Mouse (Mus musculus) embryonic facial prominence, embryonic 14.5 days (tissue): ENCODE measurements around the gene Npw. TPM values are rescaled to one million over a fixed set of nuclear protein-coding genes. Genes with fewer than 3 reads are reported as not detected.
"Not testable (repeated sequence)": the region's sequence is repeated elsewhere in the genome, so short reads cannot be mapped to it uniquely, and the experiment has no call there.

Source experiments
- ATAC-seq: fragments of 200-750 bp; cut with Nextera tagmentation; 2 replicates; pipeline ENCODE4 v1.8.0; 2017; ENCODE audit warnings: low read depth, moderate number of reproducible peaks, moderate TSS enrichment
- DNase-seq: peaks from one replicate; pipeline ENCODE4 v3.0.0-alpha.2; 2015; ENCODE audit warnings: low spot score
- H3K27ac ChIP-seq: fragments of 300-500 bp; sonication (generic); replicated peaks from 2 replicates; pipeline ENCODE4 v1.5.1; 2014; ENCODE audit warnings: low read depth, mild to moderate bottlenecking, low read length, moderate library complexity
- H3K27me3 ChIP-seq: fragments of 300-500 bp; sonication (generic); replicated peaks from 2 replicates; pipeline ENCODE4 v1.6.1; 2014; ENCODE audit warnings: low read length; ENCODE audit not compliant: control insufficient read depth, insufficient read depth
- H3K36me3 ChIP-seq: fragments of 300-500 bp; sonication (generic); 2 replicates; pipeline ENCODE4 v1.6.1; 2014; ENCODE audit warnings: low read length, mixed read lengths; ENCODE audit not compliant: control insufficient read depth, insufficient read depth
- H3K4me1 ChIP-seq: fragments of 300-500 bp; sonication (generic); 2 replicates; pipeline ENCODE4 v1.6.1; 2014; ENCODE audit warnings: antibody characterized with exemption, low read length; ENCODE audit not compliant: control insufficient read depth, insufficient read depth
- H3K4me2 ChIP-seq: fragments of 300-500 bp; sonication (generic); 2 replicates; pipeline ENCODE4 v1.6.1; 2014; ENCODE audit warnings: low read depth, mild to moderate bottlenecking, low read length, moderate library complexity, mixed read lengths
- H3K4me3 ChIP-seq: fragments of 300-500 bp; sonication (generic); 2 replicates; pipeline ENCODE4 v1.5.1; 2014; ENCODE audit warnings: low read depth, mild to moderate bottlenecking, low read length
- H3K9ac ChIP-seq: fragments of 300-500 bp; sonication (generic); 2 replicates; pipeline ENCODE4 v1.6.1; 2014; ENCODE audit warnings: low read depth, mild to moderate bottlenecking, low read length, moderate library complexity, mixed read lengths
- H3K9me3 ChIP-seq: fragments of 300-500 bp; sonication (generic); 2 replicates; pipeline ENCODE4 v1.6.1; 2016; ENCODE audit warnings: low read length; ENCODE audit not compliant: control insufficient read depth
- WGBS: fragments of 180-500 bp; shearing (Covaris S2); extraction: QIAGEN DNeasy Blood & Tissue Kit; methylation state at CpG from one replicate; pipeline ENCODE4 v1.1.7; 2014; 5-methylcytosine and 5-hydroxymethylcytosine counted together
- polyA plus RNA-seq: library from polyadenylated mRNA; unstranded; fragments of >200 nt; fragmentation: Nextera tagmentation; extraction: Ambion mirVana; gene quantifications from 2 replicates; pipeline ENCODE4 v1.2.1, GENCODE M21; 2014

Npw gene
- polyA plus RNA-seq, 1 experiment from 2014 or later: 0.82 TPM

DNA sequence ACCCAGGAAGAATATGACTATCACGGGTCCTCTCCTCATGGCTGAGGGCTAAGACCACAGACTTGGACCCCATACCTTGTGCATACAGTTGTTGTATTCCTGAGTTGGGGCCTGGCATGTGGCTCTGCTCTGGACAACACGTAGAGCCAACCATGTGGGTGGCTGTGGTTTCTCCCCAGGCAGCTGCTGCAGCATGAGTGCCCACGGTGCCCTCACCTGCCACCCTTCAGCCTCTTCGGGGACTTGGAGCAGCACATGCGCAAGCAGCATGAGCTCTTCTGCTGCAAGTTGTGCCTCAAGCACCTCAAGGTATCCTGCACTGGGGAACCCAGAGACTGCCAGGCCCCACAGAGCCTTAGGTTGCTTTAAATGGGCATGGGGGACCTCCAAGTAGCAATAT is 18.6 kb upstream of the Npw start:
- ATAC-seq (no peak), DNase-seq (no peak)
- Histone ChIP-seq H3K4me1 (peaks cover 4% of the 10 kb centered on the region; the same call in 1 of the 2 replicates), H3K9ac (no peak overlapping the region), H3K27me3 (no peaks in the 10 kb centered on the region), H3K9me3 (no peaks in the 10 kb centered on the region), H3K27ac (no peak overlapping the region), H3K4me2 (no peak overlapping the region), H3K4me3 (no peak overlapping the region), H3K36me3 (peaks cover 55% of the 10 kb centered on the region)
- WGBS: 91% methylated on average over 5 of the region's 5 CpGs

- 62% methylated on average over 2 of the region's 2 CpGs for WGBS
- H3K9ac ChIP-seq: no peak overlapping the region
- peaks cover 48% of the 10 kb centered on the region for H3K36me3 ChIP-seq
Observed at GRCm38 (mm10) chr17:24676187-24676586, 17.9 kb upstream of the Npw start.

DNA sequence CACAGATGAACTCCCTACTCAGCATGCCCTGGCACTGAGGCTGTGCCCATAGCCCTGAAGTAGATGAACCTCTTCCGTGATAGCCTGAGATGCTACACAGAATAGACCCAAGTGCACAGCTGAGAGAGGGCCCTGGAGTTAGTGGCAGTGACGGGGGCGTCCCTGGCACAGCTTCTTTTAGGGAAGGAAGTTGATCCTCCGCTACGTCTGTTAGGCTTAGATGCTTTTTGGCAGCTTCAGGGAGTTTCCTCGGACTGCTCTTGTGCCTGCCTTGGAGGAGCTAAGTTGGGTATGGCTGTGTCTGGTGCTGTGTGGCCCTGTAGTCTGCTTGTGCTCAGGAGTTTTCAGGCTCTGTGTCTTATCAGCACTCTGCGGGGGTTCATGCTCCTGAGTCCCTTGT is 16.0 kb upstream of the Npw start:
- DNase-seq: no peak
- no peaks in the 10 kb centered on the region for H3K27me3 ChIP-seq
- H3K9me3 ChIP-seq: no peaks in the 10 kb centered on the region
- H3K9ac ChIP-seq: no peak overlapping the region
- no peak overlapping the region for H3K4me2 ChIP-seq
- ATAC-seq: no peak
- H3K27ac ChIP-seq: no peak overlapping the region
- H3K4me3 ChIP-seq: no peak overlapping the region
- peaks cover 29% of the 10 kb centered on the region for H3K36me3 ChIP-seq
- peaks cover 16% of the 10 kb centered on the region for H3K4me1 ChIP-seq
- 78% methylated on average over 7 of the region's 7 CpGs for WGBS

More at GRCm38 (mm10) chr17:24676187-24676586, 17.9 kb upstream of the Npw start:
- Histone ChIP-seq H3K27me3 (no peaks in the 10 kb centered on the region), H3K4me3 (no peak overlapping the region), H3K27ac (no peak overlapping the region), H3K4me2 (no peak overlapping the region), H3K4me1 (peaks cover 11% of the 10 kb centered on the region), H3K9me3 (no peaks in the 10 kb centered on the region)
- DNase-seq: peak; percentile 58
- peak; percentile 39; the same call in 1 of the 2 replicates for ATAC-seq

GRCm38 (mm10) chr17:24672141-24672540 is 13.9 kb upstream of the Npw start:
- H3K27ac ChIP-seq: no peak overlapping the region
- peak; percentile 39 for DNase-seq
- no peaks in the 10 kb centered on the region for H3K9me3 ChIP-seq
- no peaks in the 10 kb centered on the region for H3K27me3 ChIP-seq
- H3K4me1 ChIP-seq: peaks cover 21% of the 10 kb centered on the region
- peak overlapping the region; percentile 98; the same call in 1 of the 2 replicates for H3K9ac ChIP-seq
- no peak overlapping the region for H3K4me3 ChIP-seq
- ATAC-seq: no peak
- H3K36me3 ChIP-seq: peaks cover 8% of the 10 kb centered on the region
- H3K4me2 ChIP-seq: peak overlapping the region; percentile 24; the same call in 1 of the 2 replicates
- 26% methylated on average over 5 of the region's 5 CpGs for WGBS

DNA sequence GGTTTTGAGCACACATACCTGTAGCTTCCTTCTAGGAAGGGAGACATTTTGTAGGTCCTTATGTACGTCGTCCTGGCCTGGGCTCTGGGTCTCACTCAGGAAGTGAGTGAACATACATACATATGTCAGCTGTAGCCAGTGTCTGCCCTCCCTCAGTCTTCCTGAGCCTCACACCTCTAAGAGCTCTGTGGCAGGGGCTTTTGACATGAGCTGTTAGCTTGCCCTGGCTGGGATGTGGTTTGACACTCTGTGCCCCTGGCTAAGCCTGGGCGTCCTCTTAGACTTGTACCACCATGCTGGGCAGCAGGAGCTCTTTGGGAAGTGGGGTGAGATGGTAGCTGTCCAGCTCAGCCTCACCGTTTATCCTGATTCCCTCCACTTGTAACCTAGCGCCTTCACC is 13.1 kb upstream of the Npw start:
- no peak overlapping the region for H3K4me3 ChIP-seq
- ATAC-seq (no peak), DNase-seq (no peak)
- peak overlapping the region; percentile 84 for H3K4me2 ChIP-seq
- H3K36me3 ChIP-seq: no peaks in the 10 kb centered on the region
- peak overlapping the region; percentile 98 for H3K9ac ChIP-seq
- WGBS: 55% methylated on average over 5 of the region's 5 CpGs
- H3K27ac ChIP-seq: no peak overlapping the region
- no peaks in the 10 kb centered on the region for H3K27me3 ChIP-seq
- H3K4me1 ChIP-seq: peaks cover 21% of the 10 kb centered on the region
- H3K9me3 ChIP-seq: no peaks in the 10 kb centered on the region

DNA sequence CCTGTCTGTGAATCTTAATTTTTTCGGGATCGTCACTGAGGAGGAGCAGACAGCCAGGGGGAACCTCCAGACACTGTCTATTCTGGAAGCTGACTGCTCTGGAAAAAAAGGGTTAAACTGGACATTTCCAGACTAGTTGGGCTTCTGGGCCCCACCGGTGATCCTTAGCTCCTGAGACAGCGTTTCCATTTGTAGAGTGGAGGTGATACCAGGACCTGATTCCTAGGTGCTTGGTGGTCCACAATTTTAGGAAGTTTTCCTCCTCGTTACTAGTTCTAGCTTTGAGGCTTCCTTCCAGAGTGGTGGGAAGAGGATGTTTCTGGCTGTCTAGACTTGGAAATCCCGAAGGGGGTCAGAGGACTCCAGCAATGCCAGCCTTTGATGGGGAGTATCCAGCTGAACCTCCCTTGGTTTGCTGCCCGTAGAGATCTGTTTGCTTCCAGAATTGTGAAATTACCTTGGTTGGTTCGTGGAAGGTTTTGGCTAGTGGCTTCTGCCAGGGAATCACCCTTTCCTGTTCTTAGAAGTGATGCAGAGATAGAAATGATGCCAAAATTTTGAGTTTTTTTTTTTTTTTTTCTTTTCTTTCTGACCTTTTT is 12.1 kb upstream of the Npw start:
- no peak for ATAC-seq
- H3K27me3 ChIP-seq: no peaks in the 10 kb centered on the region
- H3K9me3 ChIP-seq: no peaks in the 10 kb centered on the region
- H3K4me2 ChIP-seq: peak overlapping the region; percentile 84
- WGBS: 8% methylated on average over 8 of the region's 8 CpGs
- H3K36me3 ChIP-seq: no peaks in the 10 kb centered on the region
- no peak for DNase-seq
- H3K9ac ChIP-seq: peak overlapping the region; percentile 98
- peaks cover 21% of the 10 kb centered on the region for H3K4me1 ChIP-seq
- H3K27ac ChIP-seq: 0 out of 2 replicates have a peak overlapping the region, but pooled peaks have one; percentile 86
- peak overlapping the region; percentile 99 for H3K4me3 ChIP-seq

DNA sequence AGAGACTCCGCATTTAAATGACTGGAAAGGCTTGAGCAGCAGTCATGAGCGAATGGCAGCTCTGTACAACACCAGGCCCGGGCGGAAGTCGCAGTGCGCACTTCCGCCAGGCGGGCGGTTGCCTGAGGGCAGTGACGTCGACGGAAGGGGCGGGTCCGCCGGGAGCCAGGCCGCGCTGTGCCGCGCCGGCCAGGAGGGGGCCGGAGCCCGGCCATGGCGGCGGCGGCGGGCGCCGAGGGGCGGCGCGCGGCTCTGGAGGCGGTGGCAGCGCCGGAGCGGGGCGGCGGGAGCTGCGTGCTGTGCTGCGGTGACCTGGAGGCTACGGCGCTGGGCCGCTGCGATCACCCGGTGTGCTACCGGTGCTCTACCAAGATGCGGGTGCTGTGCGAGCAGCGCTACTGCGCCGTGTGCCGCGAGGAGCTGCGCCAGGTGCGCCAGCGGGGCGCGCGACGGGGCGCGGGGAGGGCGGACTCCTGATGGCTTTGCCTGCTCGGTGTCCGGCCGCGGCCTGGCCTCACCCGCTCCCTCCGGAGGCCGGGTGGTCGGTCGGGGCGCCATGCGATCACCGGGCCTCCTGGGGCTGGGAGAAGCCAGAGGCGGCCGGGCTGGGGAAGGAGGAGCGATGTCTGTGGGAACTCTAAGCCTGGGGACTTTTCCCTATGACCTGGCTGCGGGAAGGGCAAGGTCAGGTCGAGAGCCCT is 11.4 kb upstream of the Npw start, which contains the start of gene Zfp598:
TSS of gene Zfp598 (plus strand) at position 143 of the 701 bp plus-strand sequence.
- Histone ChIP-seq H3K27me3 (no peaks in the 10 kb centered on the region), H3K9ac (peak within 1 kb of the TSS; percentile 98)
- peak; percentile 99 for ATAC-seq

DNA sequence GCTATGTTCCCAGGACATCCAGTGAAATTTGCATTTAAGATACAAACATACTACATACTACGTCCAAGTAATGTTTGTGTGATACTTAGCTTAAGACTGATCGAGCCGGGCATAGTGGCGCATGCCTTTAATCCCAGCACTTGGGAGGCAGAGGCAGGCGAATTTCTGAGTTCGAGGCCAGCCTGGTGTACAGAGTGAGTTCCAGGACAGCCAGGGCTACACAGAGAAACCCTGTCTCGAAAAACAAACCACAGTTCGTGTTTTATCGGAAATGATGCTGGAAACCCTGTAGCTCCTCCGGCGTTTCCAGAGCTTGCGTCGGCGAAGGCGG is 10.9 kb upstream of the Npw start:
- H3K4me3 ChIP-seq: peak overlapping the region; percentile 99
- not testable (repeated sequence) for H3K36me3 ChIP-seq, H3K9me3 ChIP-seq, H3K27me3 ChIP-seq, DNase-seq
- peaks cover 21% of the 10 kb centered on the region for H3K4me1 ChIP-seq
- H3K4me2 ChIP-seq: peak overlapping the region; percentile 84
- peak overlapping the region; percentile 86 for H3K27ac ChIP-seq
- peak; percentile 9 for ATAC-seq
- 12% methylated on average over 15 of the region's 15 CpGs for WGBS
- H3K9ac ChIP-seq: peak overlapping the region; percentile 98

More for the DNA sequence above, 11.4 kb upstream of the Npw start, which contains the start of gene Zfp598:
- 0% methylated on average over 33 of the region's 80 CpGs for WGBS
- Histone ChIP-seq H3K4me1 (peaks cover 21% of the 10 kb centered on the region), H3K9me3 (no peaks in the 10 kb centered on the region), H3K36me3 (no peaks in the 10 kb centered on the region), H3K4me3 (peak within 1 kb of the TSS; percentile 99), H3K4me2 (peak within 1 kb of the TSS; percentile 84), H3K27ac (peak within 1 kb of the TSS; percentile 86)
- peak; percentile 96 for DNase-seq
